20 mouse cellular contexts compared by ENCODE assay signal in the genomic region with DNA sequence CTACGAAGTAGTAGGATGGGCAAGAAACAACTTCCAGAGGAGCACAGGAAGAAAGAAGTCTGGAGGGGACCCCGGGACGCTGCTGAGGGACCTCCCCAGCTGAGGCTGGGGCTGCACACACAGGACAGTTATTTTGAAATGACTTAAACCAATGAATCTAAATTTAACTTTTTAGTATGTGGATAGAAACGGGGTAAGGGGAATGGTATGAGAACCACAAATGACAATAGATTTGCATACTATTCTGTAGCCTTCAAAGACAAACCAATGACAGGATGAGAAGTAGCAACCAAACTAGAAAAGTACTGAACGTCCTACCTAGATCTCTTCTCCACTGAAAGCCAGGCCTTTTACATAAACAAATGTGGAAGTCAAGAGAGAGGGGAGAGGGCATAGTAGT. TPM values are rescaled to one million over a fixed set of nuclear protein-coding genes. Genes with fewer than 3 reads are reported as not detected.
DNase-seq lines count a peak whose midpoint lies in the region; ATAC-seq and TF ChIP-seq lines count a peak whose summit lies in the region.
"Had no signal": no experiment of that assay in that cellular context is flagged by ENCODE, and none has a peak within 500 bp of the region (broad histone marks: within the 10 kb centered on the region; RNA-seq: fewer than 3 reads in every experiment).

No protein-coding gene starts in this region.

- TF ChIP-seq POLR2A in CH12.LX (IDR thresholded peaks at IDR 0.05; ENCODE audit: low read depth, low read length), result no peak

- TF ChIP-seq RAD21 in CH12.LX (IDR thresholded peaks at IDR 0.05; ENCODE audit: low read depth, low read length), result no peak

- WGBS in forebrain, embryonic 16.5 days, result 76% methylated on average over 5 of the region's 5 CpGs
- 75% methylated on average over 5 of the region's 5 CpGs for WGBS in heart, embryonic 11.5 days (ENCODE audit: insufficient replicate concordance)

- no peaks in the 10 kb centered on the region for H3K9me3 ChIP-seq in CH12.LX (replicated peaks; ENCODE audit: low read length)
- H3K9me3 ChIP-seq in forebrain, embryonic 16.5 days (ENCODE audit: control insufficient read depth, low read length), result no peaks in the 10 kb centered on the region
- no peaks in the 10 kb centered on the region for H3K9me3 ChIP-seq in heart, embryonic 11.5 days (replicated peaks; ENCODE audit: control insufficient read depth, low read length)
- H3K9me3 ChIP-seq: G1E had no signal

- peak; percentile 33; the same call in 1 of the 2 replicates for TF ChIP-seq EP300 in CH12.LX (IDR thresholded peaks at IDR 0.05; ENCODE audit: low read length)

- H3K4me2 ChIP-seq in CH12.LX (ENCODE audit: insufficient read depth, low read depth, poor library complexity, severe bottlenecking), result peak overlapping the region; percentile 96
- no peak overlapping the region for H3K4me2 ChIP-seq in forebrain, embryonic 16.5 days (ENCODE audit: low read length)
- no peak overlapping the region for H3K4me2 ChIP-seq in heart, embryonic 11.5 days

- in situ Hi-C loops in CH12.LX (cut with MboI; ENCODE audit: low pct_ligation_motif_present, low pct_unique_long_range_greater_than_20kb, low sequenced_read_pairs), result no loop called here

- no peak for TF ChIP-seq CTCF in CH12.LX (conservative IDR thresholded peaks at IDR 0.05 in 1 of 2, IDR thresholded peaks at IDR 0.05 in 1 of 2; ENCODE audit: low read depth in 2 of 2, low read length in 2 of 2)

- H3K4me3 ChIP-seq in CH12.LX (replicated peaks in 1 of 3; ENCODE audit: low read depth in 2 of 3, low read length in 2 of 3, poor library complexity in 1 of 3), result no peak overlapping the region
- H3K4me3 ChIP-seq in forebrain, embryonic 16.5 days (replicated peaks; ENCODE audit: low read length), result no peak overlapping the region
- no peak overlapping the region for H3K4me3 ChIP-seq in heart, embryonic 11.5 days (ENCODE audit: low read depth, low read length)

- peak; percentile 27 for DNase-seq in A20 (ENCODE audit: low read depth, low spot score)
- peak; percentile 51 for DNase-seq in CH12.LX (ENCODE audit: extremely low read depth)
- no peak for DNase-seq in ovary, adult 18-20 months (ENCODE audit: low spot score)
- DNase-seq: adrenal gland, adult 2 months; adrenal gland, adult 8-10 months; adrenal gland, postnatal 10 days; adrenal gland, postnatal 14 days; adrenal gland, postnatal 25 days; adrenal gland, postnatal 36 days; B cell, adult 2 months; cerebellum, adult 11 months; cerebellum, adult 11-12 months; cerebellum, adult 8-10 months; cerebellum, adult 9-10 months had no signal

- no peak overlapping the region; the same call in 1 of the 2 replicates for H3K9ac ChIP-seq in CH12.LX (ENCODE audit: insufficient read depth, low read depth)
- H3K9ac ChIP-seq in forebrain, embryonic 16.5 days (replicated peaks; ENCODE audit: low read depth, low read length), result no peak overlapping the region
- no peak overlapping the region for H3K9ac ChIP-seq in heart, embryonic 11.5 days (ENCODE audit: low read depth, low read length)

- peaks cover 0 to 8% of the 10 kb centered on the region in 2 experiments for H3K36me3 ChIP-seq in CH12.LX (replicated peaks in 1 of 2; ENCODE audit: control insufficient read depth in 1 of 2, insufficient read depth in 1 of 2, low read length in 1 of 2)
- H3K36me3 ChIP-seq in forebrain, embryonic 16.5 days (ENCODE audit: control insufficient read depth, insufficient read depth), result no peaks in the 10 kb centered on the region
- no peaks in the 10 kb centered on the region for H3K36me3 ChIP-seq in heart, embryonic 11.5 days (ENCODE audit: control insufficient read depth, insufficient read depth, low read length)

- ATAC-seq in CD4-positive, CD25-positive, alpha-beta regulatory T cell, adult 4 months, result peak; percentile 11
- no peak for ATAC-seq in forebrain, embryonic 16.5 days
- no peak for ATAC-seq in heart, embryonic 11.5 days (replicated peaks; ENCODE audit: insufficient number of reproducible peaks, low FRiP score, low TSS enrichment)
- ATAC-seq: activated CD4-positive, CD25-positive, alpha-beta regulatory T cell, adult 4 months; Patski had no signal

- H3K4me1 ChIP-seq in CH12.LX (ENCODE audit: control insufficient read depth in 1 of 2, insufficient read depth in 2 of 2), result peaks cover 12 to 79% of the 10 kb centered on the region in 2 experiments
- peaks cover 22% of the 10 kb centered on the region for H3K4me1 ChIP-seq in forebrain, embryonic 16.5 days (replicated peaks; ENCODE audit: control insufficient read depth, insufficient read depth, low read length)
- H3K4me1 ChIP-seq in heart, embryonic 11.5 days (ENCODE audit: control insufficient read depth, insufficient read depth, low read length), result peaks cover 12% of the 10 kb centered on the region; the same call in 1 of the 2 replicates

- H3K79me2 ChIP-seq in CH12.LX (replicated peaks; ENCODE audit: control insufficient read depth, extremely low read depth, insufficient read depth, poor library complexity, severe bottlenecking), result peaks cover 72% of the 10 kb centered on the region

- peak overlapping the region; percentile 49; the same call in 1 of the 2 replicates for H3K27ac ChIP-seq in CH12.LX (ENCODE audit: insufficient read depth, low read depth)
- no peak overlapping the region for H3K27ac ChIP-seq in forebrain, embryonic 16.5 days (ENCODE audit: low read length)
- H3K27ac ChIP-seq in heart, embryonic 11.5 days (ENCODE audit: low read depth, low read length), result no peak overlapping the region

- dilution Hi-C loops in CH12.LX (cut with MboI; ENCODE audit: extremely low pct_ligation_motif_present, extremely low pct_unique_long_range_greater_than_20kb, low sequenced_read_pairs), result no loop called here

- H3K27me3 ChIP-seq in CH12.LX (replicated peaks), result no peaks in the 10 kb centered on the region
- no peaks in the 10 kb centered on the region for H3K27me3 ChIP-seq in forebrain, embryonic 16.5 days (replicated peaks; ENCODE audit: control insufficient read depth, insufficient read depth, low read length)
- no peaks in the 10 kb centered on the region for H3K27me3 ChIP-seq in heart, embryonic 11.5 days (ENCODE audit: control insufficient read depth, insufficient read depth, low read length)
- H3K27me3 ChIP-seq: Patski had no signal

TF ChIP-seq in CH12.LX, 34 proteins besides CTCF, POLR2A, EP300 and RAD21:
- TF ChIP-seq MXI1 (IDR thresholded peaks at IDR 0.05; ENCODE audit: low read depth, low read length), result no peak
- no peak for TF ChIP-seq MYC (IDR thresholded peaks at IDR 0.05; ENCODE audit: low read depth, low read length)
- TF ChIP-seq NELFE (IDR thresholded peaks at IDR 0.05; ENCODE audit: low read depth, low read length), result no peak
- no peak for TF ChIP-seq ZNF384 (IDR thresholded peaks at IDR 0.05; ENCODE audit: low read depth, low read length)
- TF ChIP-seq MAX (IDR thresholded peaks at IDR 0.05; ENCODE audit: low read length), result no peak
- TF ChIP-seq NRF1 (IDR thresholded peaks at IDR 0.05; ENCODE audit: low read depth, low read length), result no peak
- TF ChIP-seq MEF2A (IDR thresholded peaks at IDR 0.05; ENCODE audit: borderline replicate concordance, low read depth, low read length), result peak; percentile 81; the same call in 1 of the 2 replicates
- TF ChIP-seq MAZ (IDR thresholded peaks at IDR 0.05; ENCODE audit: low read depth, low read length), result no peak; the same call in 1 of the 2 replicates
- TF ChIP-seq USF2 (conservative IDR thresholded peaks at IDR 0.05; ENCODE audit: low read depth, low read length), result no peak
- TF ChIP-seq MAFK (IDR thresholded peaks at IDR 0.05; ENCODE audit: insufficient replicate concordance, low read length), result no peak
- TF ChIP-seq PAX5 (IDR thresholded peaks at IDR 0.05; ENCODE audit: low read length), result no peak
- peak; percentile 32; the same call in 1 of the 2 replicates for TF ChIP-seq IRF4 (IDR thresholded peaks at IDR 0.05; ENCODE audit: low read depth, low read length)
- TF ChIP-seq E2F4 (IDR thresholded peaks at IDR 0.05; ENCODE audit: insufficient replicate concordance, low read depth, low read length), result no peak
- TF ChIP-seq RCOR1 (conservative IDR thresholded peaks at IDR 0.05; ENCODE audit: low read depth, low read length), result no peak

RNA-seq across cellular contexts. Expression of gene Chd6, which starts 5.1 kb away (rescaled TPM):
- 10 to 100 TPM; 43.3 to 45.5 TPM for polyA plus RNA-seq in CD4-positive, CD25-positive, alpha-beta regulatory T cell, adult 4 months (2017; shearing (Covaris generic))
- total RNA-seq in CH12.LX (2012; rRNA removed) (17.1 and 19.7 TPM in 2 replicates), CH12.LX (2014; rRNA removed) (9.4 and 10.8 TPM in 2 replicates)
- 12.9 and 14.0 TPM in 2 replicates for polyA plus RNA-seq in CH12.LX (2012; ENCODE audit: insufficient read length, low read depth)
- polyA plus RNA-seq in forebrain, embryonic 16.5 days (2015; fragmentation: Nextera tagmentation; extraction: Ambion mirVana), result 33.5 and 37.0 TPM in 2 replicates
- polyA plus RNA-seq in heart, embryonic 11.5 days (2014; fragmentation: Nextera tagmentation; extraction: Ambion mirVana), result 20.8 and 25.0 TPM in 2 replicates
